Mouse (Mus musculus): Measurements from ENCODE around the gene Gm3642.
"Not testable (repeated sequence)": the region's sequence is repeated elsewhere in the genome, so short reads cannot be mapped to it uniquely, and the experiment has no call there.

DNA sequence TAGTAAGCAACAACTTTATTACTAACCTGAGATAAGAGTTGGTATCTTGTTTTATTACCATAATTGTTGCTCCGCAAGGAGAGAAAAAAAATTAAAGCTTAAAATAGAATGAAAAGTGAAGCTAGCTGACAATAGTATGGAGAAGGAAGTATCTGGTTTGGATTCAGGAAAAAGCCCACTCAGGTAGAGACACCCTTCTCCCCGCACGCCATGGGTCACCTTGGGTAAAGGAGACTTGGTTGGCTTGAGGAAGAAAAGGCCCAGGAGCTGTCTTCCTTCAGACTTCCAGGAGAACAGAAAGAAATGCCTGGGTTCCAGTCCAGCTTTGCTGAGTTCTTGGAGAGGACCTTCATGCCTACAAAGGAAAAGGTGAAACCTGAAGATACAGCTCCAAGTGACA is 16.8 kb downstream of the Gm3642 start:
- not testable (repeated sequence) for TF ChIP-seq NELFE (IDR thresholded peaks at IDR 0.05; ENCODE audit: low read depth, low read length); BHLHE40 (IDR thresholded peaks at IDR 0.05; ENCODE audit: low read depth, low read length); CHD2 (IDR thresholded peaks at IDR 0.05; ENCODE audit: low read length); MEF2A (IDR thresholded peaks at IDR 0.05; ENCODE audit: borderline replicate concordance, low read depth, low read length); CTCF (conservative IDR thresholded peaks at IDR 0.05 in 1 of 2, IDR thresholded peaks at IDR 0.05 in 1 of 2; ENCODE audit: low read depth in 2 of 2, low read length in 2 of 2); MAX (IDR thresholded peaks at IDR 0.05; ENCODE audit: low read length); ZNF384 (IDR thresholded peaks at IDR 0.05; ENCODE audit: low read depth, low read length); EP300 (IDR thresholded peaks at IDR 0.05; ENCODE audit: low read length); GABPA (IDR thresholded peaks at IDR 0.05; ENCODE audit: insufficient replicate concordance, low read depth, low read length); ELF1 (IDR thresholded peaks at IDR 0.05; ENCODE audit: low read depth, low read length); ETS1 (conservative IDR thresholded peaks at IDR 0.05; ENCODE audit: low read depth, low read length)
